Mouse (Mus musculus): ENCODE data around the gene Cnp.
A peak's percentile ranks its signal among the peaks of the same experiment; 100 is the strongest.
"Not testable (repeated sequence)": the region's sequence is repeated elsewhere in the genome, so short reads cannot be mapped to it uniquely, and the experiment has no call there.

Gene Cnp

GRCm38 (mm10) chr11:100592346-100593046 lies 17.8 kb downstream of the Cnp start:
- no peak for DNase-seq

GRCm38 (mm10) chr11:100594608-100595007 lies 19.9 kb downstream of the Cnp start:
- DNase-seq: no peak

- DNase-seq: no peak
These were observed 20.8 kb downstream of the Cnp start for GRCm38 (mm10) chr11:100595533-100595932.

GRCm38 (mm10) chr11:100598074-100598473 lies 23.4 kb downstream of the Cnp start:
- no peak for DNase-seq

GRCm38 (mm10) chr11:100601372-100601771 lies 26.7 kb downstream of the Cnp start:
- DNase-seq: no peak

- no peak for DNase-seq
These were observed 28.5 kb downstream of the Cnp start for GRCm38 (mm10) chr11:100603155-100603554.

GRCm38 (mm10) chr11:100603813-100604212 lies 29.1 kb downstream of the Cnp start:
- DNase-seq: no peak

GRCm38 (mm10) chr11:100604321-100605005 lies 29.8 kb downstream of the Cnp start:
- DNase-seq: no peak

- no peak for DNase-seq
These were observed 30.7 kb downstream of the Cnp start for GRCm38 (mm10) chr11:100605451-100605850.

- DNase-seq: no peak
These were observed 32.4 kb downstream of the Cnp start for GRCm38 (mm10) chr11:100607121-100607520.

GRCm38 (mm10) chr11:100608796-100609195 lies 34.1 kb downstream of the Cnp start:
- DNase-seq: peak; percentile 32 to 38

GRCm38 (mm10) chr11:100609355-100609996 lies 34.8 kb downstream of the Cnp start:
- DNase-seq: no peak

- DNase-seq: peak; percentile 52 to 65
These were observed 35.4 kb downstream of the Cnp start for GRCm38 (mm10) chr11:100609997-100610680.

- no peak for DNase-seq
These were observed 36.9 kb downstream of the Cnp start for GRCm38 (mm10) chr11:100611627-100612026.

GRCm38 (mm10) chr11:100613241-100613640 lies 38.5 kb downstream of the Cnp start:
- peak in 1 of 2 experiments; percentile 34 for DNase-seq

- DNase-seq: no peak
These were observed 41.6 kb downstream of the Cnp start for GRCm38 (mm10) chr11:100616332-100616731.

- DNase-seq: not testable (repeated sequence)
These were observed 42.1 kb downstream of the Cnp start for GRCm38 (mm10) chr11:100616836-100617235.

- DNase-seq: no peak
These were observed 42.8 kb downstream of the Cnp start for GRCm38 (mm10) chr11:100617480-100617879.

- peak; percentile 67 to 77 for DNase-seq
These were observed 44.2 kb downstream of the Cnp start, which contains the start of gene Nkiras2 for GRCm38 (mm10) chr11:100618761-100619484. Gene Nkiras2 (plus strand): TSS chr11:100619244.

- peak; percentile 95 for DNase-seq
These were observed 44.8 kb downstream of the Cnp start for GRCm38 (mm10) chr11:100619485-100619975.

GRCm38 (mm10) chr11:100619982-100620381 lies 45.3 kb downstream of the Cnp start, which contains the start of gene Dnajc7:
Gene Dnajc7 (minus strand): TSS chr11:100620168.
- DNase-seq: no peak

GRCm38 (mm10) chr11:100622714-100623113 lies 48.0 kb downstream of the Cnp start:
- DNase-seq: peak; percentile 97
